Mouse (Mus musculus): Measurements from ENCODE around the gene Clcnkb. TPM values are rescaled to one million over a fixed set of nuclear protein-coding genes. Genes with fewer than 3 reads are reported as not detected.

Clcnkb gene
- polyA plus RNA-seq, 1 experiment from 2014 or later = not detected

DNA sequence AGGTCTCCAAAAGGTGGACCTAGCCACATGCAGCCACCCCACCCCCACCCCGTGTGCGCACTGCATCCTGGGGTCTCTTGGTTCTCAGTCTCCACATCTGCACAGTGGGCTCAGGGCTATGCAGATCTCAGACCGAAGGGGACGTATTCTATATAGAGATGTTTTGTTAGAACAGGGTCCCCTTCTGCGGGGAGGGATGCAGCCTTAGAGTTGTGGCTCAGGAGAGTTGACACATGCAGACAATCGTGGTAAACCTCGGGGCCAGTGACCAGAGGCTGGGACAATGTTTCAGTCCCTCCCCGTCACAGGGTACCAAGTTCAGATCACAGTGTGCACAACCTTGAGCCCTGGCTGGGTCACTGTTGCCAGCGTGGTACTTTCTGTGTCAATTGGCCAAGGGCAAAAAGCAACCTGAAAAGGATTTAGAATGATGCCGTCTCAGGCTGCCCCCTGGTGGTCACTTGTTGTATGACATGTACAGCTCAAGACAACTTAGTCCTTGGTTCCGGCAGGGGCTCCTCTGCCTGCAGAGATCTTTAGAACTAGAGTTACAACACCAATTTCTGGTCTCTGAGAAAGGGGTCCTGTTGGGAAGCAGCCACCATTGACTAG, 52.8 kb downstream of the Clcnkb start:
- no peaks in the 10 kb centered on the region for H3K4me1 ChIP-seq (ENCODE audit: control insufficient read depth, insufficient read depth, low read length)
- H3K36me3 ChIP-seq (ENCODE audit: control insufficient read depth, insufficient read depth, low read length) = no peaks in the 10 kb centered on the region
- H3K27ac ChIP-seq (replicated peaks; ENCODE audit: low read depth, low read length) = no peak overlapping the region
- peaks cover 29% of the 10 kb centered on the region for H3K27me3 ChIP-seq (replicated peaks; ENCODE audit: control insufficient read depth, insufficient read depth, low read length)
- no peaks in the 10 kb centered on the region for H3K9me3 ChIP-seq (ENCODE audit: control insufficient read depth, low read length)
- WGBS = 26% methylated on average over 11 of the region's 11 CpGs
- no peak overlapping the region for H3K4me2 ChIP-seq (ENCODE audit: low read depth, low read length)
- ATAC-seq (ENCODE audit: low read depth) = no peak
- H3K9ac ChIP-seq (ENCODE audit: low read depth, low read length) = no peak overlapping the region
- H3K4me3 ChIP-seq (ENCODE audit: low read depth, low read length) = no peak overlapping the region
- peak; percentile 89 for DNase-seq (ENCODE audit: low spot score)

DNA sequence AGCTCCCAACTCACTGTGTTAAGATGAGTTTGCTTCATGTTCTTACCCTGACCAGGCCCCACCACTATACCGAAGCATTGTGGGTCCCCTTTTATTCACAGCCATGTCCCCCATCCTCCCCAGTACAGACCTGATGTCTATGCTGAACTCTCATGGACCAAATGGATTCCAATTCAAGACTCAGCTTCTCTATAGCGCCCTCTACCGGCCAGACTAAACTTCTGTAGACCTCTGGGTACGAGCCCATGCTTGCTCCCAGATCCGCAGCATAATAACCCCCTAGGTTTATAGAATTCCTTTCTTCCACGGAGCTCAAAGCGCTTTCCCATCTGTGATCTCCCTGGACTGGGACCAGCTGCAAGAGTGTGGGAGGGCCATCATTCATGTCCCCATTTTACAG, 55.0 kb downstream of the Clcnkb start:
- H3K9ac ChIP-seq (ENCODE audit: low read depth, low read length) = no peak overlapping the region
- ATAC-seq (ENCODE audit: low read depth) (no peak), DNase-seq (ENCODE audit: low spot score) (peak; percentile 62)
- H3K9me3 ChIP-seq (ENCODE audit: control insufficient read depth, low read length) = no peaks in the 10 kb centered on the region
- H3K4me2 ChIP-seq (ENCODE audit: low read depth, low read length) = no peak overlapping the region
- no peaks in the 10 kb centered on the region for H3K4me1 ChIP-seq (ENCODE audit: control insufficient read depth, insufficient read depth, low read length)
- H3K36me3 ChIP-seq (ENCODE audit: control insufficient read depth, insufficient read depth, low read length) = no peaks in the 10 kb centered on the region
- H3K27me3 ChIP-seq (replicated peaks; ENCODE audit: control insufficient read depth, insufficient read depth, low read length) = peaks cover 9% of the 10 kb centered on the region
- no peak overlapping the region for H3K27ac ChIP-seq (replicated peaks; ENCODE audit: low read depth, low read length)
- 32% methylated on average over 7 of the region's 7 CpGs for WGBS
- no peak overlapping the region for H3K4me3 ChIP-seq (ENCODE audit: low read depth, low read length)

DNA sequence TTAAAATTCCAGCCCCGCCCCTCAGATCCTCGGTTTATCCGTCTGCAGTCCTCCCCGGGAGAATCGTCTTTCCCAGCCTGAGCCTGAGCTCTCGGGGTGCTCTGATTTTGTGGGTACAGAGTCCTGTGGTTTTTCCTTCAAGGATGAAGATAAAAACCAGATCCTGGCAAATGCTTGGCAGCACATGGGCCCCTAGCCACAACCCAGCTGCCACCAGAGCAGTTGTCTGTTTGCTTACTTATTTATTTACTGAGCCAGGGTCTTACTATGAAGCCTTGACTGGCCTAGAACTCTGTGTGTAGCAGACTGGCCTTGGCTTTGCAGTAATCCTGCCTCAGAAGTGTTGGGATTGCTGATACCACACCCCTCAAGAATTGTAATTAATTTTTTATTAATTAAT, 56.6 kb downstream of the Clcnkb start:
- 85% methylated on average over 6 of the region's 6 CpGs for WGBS
- Histone ChIP-seq H3K4me3 (ENCODE audit: low read depth, low read length) (no peak overlapping the region), H3K4me2 (ENCODE audit: low read depth, low read length) (no peak overlapping the region), H3K27ac (replicated peaks; ENCODE audit: low read depth, low read length) (no peak overlapping the region), H3K36me3 (ENCODE audit: control insufficient read depth, insufficient read depth, low read length) (no peaks in the 10 kb centered on the region), H3K9ac (ENCODE audit: low read depth, low read length) (no peak overlapping the region), H3K4me1 (ENCODE audit: control insufficient read depth, insufficient read depth, low read length) (no peaks in the 10 kb centered on the region), H3K9me3 (ENCODE audit: control insufficient read depth, low read length) (no peaks in the 10 kb centered on the region), H3K27me3 (replicated peaks; ENCODE audit: control insufficient read depth, insufficient read depth, low read length) (no peaks in the 10 kb centered on the region; the same call in 1 of the 2 replicates)
- ATAC-seq (ENCODE audit: low read depth) (no peak), DNase-seq (ENCODE audit: low spot score) (no peak)

DNA sequence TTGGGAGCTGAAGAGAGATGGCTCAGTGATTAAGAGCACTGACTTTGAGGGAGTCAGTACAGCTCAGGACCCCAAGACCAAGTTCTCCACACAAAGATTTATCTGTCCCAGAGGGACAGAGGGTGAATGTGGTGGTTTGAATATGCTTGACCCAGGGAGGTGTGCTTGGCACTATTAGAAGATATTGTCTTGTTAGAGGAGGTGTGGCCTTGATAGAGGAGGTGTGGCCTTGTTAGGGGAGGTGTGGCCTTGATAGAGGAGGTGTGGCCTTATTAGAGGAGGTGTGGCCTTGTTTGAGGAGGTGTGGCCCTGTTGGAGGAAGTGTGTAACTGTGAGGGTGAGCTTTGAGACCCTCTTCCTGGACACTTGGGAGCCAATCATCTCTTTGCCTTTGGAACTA, 58.0 kb downstream of the Clcnkb start:
- H3K4me3 ChIP-seq (ENCODE audit: low read depth, low read length) = no peak overlapping the region
- H3K4me1 ChIP-seq (ENCODE audit: control insufficient read depth, insufficient read depth, low read length) = peaks cover 5% of the 10 kb centered on the region; the same call in 1 of the 2 replicates
- no peak for ATAC-seq (ENCODE audit: low read depth)
- DNase-seq (ENCODE audit: low spot score) = no peak
- no peaks in the 10 kb centered on the region for H3K36me3 ChIP-seq (ENCODE audit: control insufficient read depth, insufficient read depth, low read length)
- no peak overlapping the region for H3K9ac ChIP-seq (ENCODE audit: low read depth, low read length)
- H3K27me3 ChIP-seq (replicated peaks; ENCODE audit: control insufficient read depth, insufficient read depth, low read length) = no peaks in the 10 kb centered on the region
- no peak overlapping the region for H3K4me2 ChIP-seq (ENCODE audit: low read depth, low read length)
- H3K27ac ChIP-seq (replicated peaks; ENCODE audit: low read depth, low read length) = no peak overlapping the region
- no peaks in the 10 kb centered on the region for H3K9me3 ChIP-seq (ENCODE audit: control insufficient read depth, low read length)

Other genes starting within 250 kb of the Clcnkb start
- gene Rsg1, start 202.1 kb downstream of the Clcnkb start, polyA plus RNA-seq (2014; fragmentation: Nextera tagmentation; extraction: Ambion mirVana) = 5.1 and 5.2 TPM in 2 replicates
- 17.4 and 17.7 TPM in 2 replicates for gene Arhgef19, start 176.5 kb downstream of the Clcnkb start, polyA plus RNA-seq (2014; fragmentation: Nextera tagmentation; extraction: Ambion mirVana)
- 2.1 and 4.2 TPM in 2 replicates for gene Epha2, start 114.8 kb downstream of the Clcnkb start, polyA plus RNA-seq (2014; fragmentation: Nextera tagmentation; extraction: Ambion mirVana)
- 2.2 and 2.9 TPM in 2 replicates for gene Fam131c, start 47.8 kb downstream of the Clcnkb start, polyA plus RNA-seq (2014; fragmentation: Nextera tagmentation; extraction: Ambion mirVana)
- gene Clcnka, start 17.3 kb downstream of the Clcnkb start, polyA plus RNA-seq (2014; fragmentation: Nextera tagmentation; extraction: Ambion mirVana) = 1.2 and 1.3 TPM in 2 replicates
- gene Hspb7, start 4.8 kb upstream of the Clcnkb start, polyA plus RNA-seq (2014; fragmentation: Nextera tagmentation; extraction: Ambion mirVana) = 3.4 and 8.8 TPM in 2 replicates
- gene Srarp, start 20.1 kb upstream of the Clcnkb start, polyA plus RNA-seq (2014; fragmentation: Nextera tagmentation; extraction: Ambion mirVana) = not detected in 2 replicates
- 22.0 and 28.7 TPM in 2 replicates for gene Zbtb17, start 28.6 kb upstream of the Clcnkb start, polyA plus RNA-seq (2014; fragmentation: Nextera tagmentation; extraction: Ambion mirVana)
- gene Spen, start 122.6 kb upstream of the Clcnkb start, polyA plus RNA-seq (2014; fragmentation: Nextera tagmentation; extraction: Ambion mirVana) = 9.4 and 12.5 TPM in 2 replicates
- 22.8 and 27.7 TPM in 2 replicates for gene Fblim1, start 190.1 kb upstream of the Clcnkb start, polyA plus RNA-seq (2014; fragmentation: Nextera tagmentation; extraction: Ambion mirVana)
- gene Tmem82, start 202.6 kb upstream of the Clcnkb start, polyA plus RNA-seq (2014; fragmentation: Nextera tagmentation; extraction: Ambion mirVana) = 0.17 and 0.41 TPM in 2 replicates
- 0.08 TPM in 1 of 2 replicates, not detected in the other for gene Slc25a34, start 207.8 kb upstream of the Clcnkb start, polyA plus RNA-seq (2014; fragmentation: Nextera tagmentation; extraction: Ambion mirVana)
- gene Plekhm2, start 248.9 kb upstream of the Clcnkb start, polyA plus RNA-seq (2014; fragmentation: Nextera tagmentation; extraction: Ambion mirVana) = 3.7 and 4.5 TPM in 2 replicates

All from embryonic facial prominence, embryonic 14.5 days (tissue).